Mouse (Mus musculus) small intestine, adult 2 months (tissue): ENCODE data around the gene Slc9a1. TPM values are rescaled to one million over a fixed set of nuclear protein-coding genes. Genes with fewer than 3 reads are reported as not detected.

Source experiments
- H3K27ac ChIP-seq: fragments of 200-500 bp; 2 replicates; pipeline ENCODE4 v1.5.1; 2012; ENCODE audit warnings: low read depth, low read length, control low read depth, inconsistent platforms; ENCODE audit not compliant: insufficient read depth
- H3K27me3 ChIP-seq: fragments of 200-500 bp; 2 replicates; pipeline ENCODE4 v1.6.1; 2012; ENCODE audit warnings: mild to moderate bottlenecking, moderate library complexity, low read length, inconsistent platforms; ENCODE audit not compliant: control insufficient read depth, insufficient read depth
- H3K36me3 ChIP-seq: fragments of 200-500 bp; 2 replicates; pipeline ENCODE4 v1.6.1; 2012; ENCODE audit warnings: mild to moderate bottlenecking, low read length, control low read depth, inconsistent platforms; ENCODE audit not compliant: control insufficient read depth, insufficient read depth
- H3K4me1 ChIP-seq: fragments of 200-500 bp; 2 replicates; pipeline ENCODE4 v1.6.1; 2012; ENCODE audit warnings: low read length, inconsistent platforms, mixed read lengths; ENCODE audit not compliant: control insufficient read depth, insufficient read depth, insufficient read length
- H3K4me3 ChIP-seq: fragments of 200-500 bp; 2 replicates; pipeline ENCODE4 v1.5.1; 2012; ENCODE audit warnings: low read depth, mild to moderate bottlenecking, control low read depth, inconsistent platforms, low read length, moderate library complexity
- CTCF ChIP-seq: fragments of 200-500 bp; IDR thresholded peaks from 2 replicates; pipeline ENCODE4 v1.5.1; 2012; ENCODE audit warnings: low read depth, mild to moderate bottlenecking, control low read depth, inconsistent platforms, low read length, moderate library complexity, mixed read lengths; ENCODE audit not compliant: insufficient replicate concordance, insufficient read length; ENCODE audit errors: extremely low read depth
- POLR2A ChIP-seq: fragments of 200-500 bp; IDR thresholded peaks from 2 replicates; pipeline ENCODE4 v1.6.1; 2012; ENCODE audit warnings: low read depth, mild to moderate bottlenecking, control low read depth, inconsistent platforms, low read length, moderate library complexity
- WGBS: fragments of 180-500 bp; shearing (Covaris S2); methylation state at CpG from one replicate; pipeline ENCODE4 v1.1.7; 2018; 5-methylcytosine and 5-hydroxymethylcytosine counted together
- polyA plus RNA-seq: library from polyadenylated mRNA; depleted of rRNA; stranded (reverse); fragments of >200 nt; gene quantifications from 2 replicates; pipeline ENCODE4 v1.2.3, GENCODE M21; 2012

Gene Slc9a1
- polyA plus RNA-seq, 1 experiment, result 46.3 TPM

DNA sequence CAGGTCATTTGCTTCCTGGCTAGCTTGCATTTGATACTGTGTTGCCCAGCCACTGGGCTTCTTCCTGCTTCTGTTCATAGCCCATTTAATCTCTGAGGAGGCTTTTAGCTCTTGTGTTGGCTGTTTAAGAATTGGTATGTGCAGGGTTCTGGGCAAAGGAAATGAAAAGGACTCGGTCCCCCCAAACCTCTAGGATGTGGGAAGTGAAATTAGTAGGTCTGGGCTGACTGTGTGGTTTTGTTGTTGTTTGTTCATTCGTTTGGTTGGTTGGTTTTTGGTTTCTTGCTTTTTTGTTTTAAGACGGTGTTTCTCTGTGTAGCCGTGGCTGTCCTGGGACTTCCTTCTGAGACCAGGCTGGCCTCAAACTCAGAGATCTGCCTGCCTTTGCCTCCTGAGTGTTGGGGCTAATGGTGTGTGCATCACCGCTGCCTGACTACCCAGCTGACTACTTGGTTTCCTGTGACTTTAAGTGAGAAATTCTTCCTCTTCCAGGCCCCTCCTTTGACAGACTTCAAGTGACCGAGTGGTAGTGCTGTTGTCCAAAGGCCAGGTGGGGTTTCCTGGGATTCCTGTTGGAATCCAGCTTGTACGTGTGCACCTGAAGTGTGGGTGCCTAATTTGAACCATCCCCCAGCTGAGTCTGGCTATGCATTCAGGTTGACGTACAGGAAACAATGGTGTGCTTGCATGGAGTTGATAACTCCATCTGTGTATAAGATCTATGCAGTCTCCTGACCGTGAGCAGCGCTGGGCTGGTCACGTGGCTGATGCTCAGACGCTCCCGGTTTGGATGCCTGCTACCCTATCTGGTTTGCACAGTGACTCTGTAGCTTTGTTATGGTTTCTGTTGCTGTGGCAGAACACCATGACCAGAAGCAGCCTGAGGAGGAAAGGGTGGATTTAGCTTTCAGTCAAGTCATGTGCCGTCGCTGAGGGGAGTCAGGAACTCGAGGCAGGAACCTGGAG, 43.4 kb downstream of the Slc9a1 start:
- no peaks in the 10 kb centered on the region for H3K27me3 ChIP-seq
- peaks cover 33% of the 10 kb centered on the region for H3K36me3 ChIP-seq
- H3K4me3 ChIP-seq, result no peak overlapping the region
- H3K27ac ChIP-seq, result no peak overlapping the region; the same call in 1 of the 2 replicates
- TF ChIP-seq CTCF, result no peak
- no peak for TF ChIP-seq POLR2A
- peaks cover 3% of the 10 kb centered on the region; the same call in 1 of the 2 replicates for H3K4me1 ChIP-seq
- 83% methylated on average over 16 of the region's 16 CpGs for WGBS

DNA sequence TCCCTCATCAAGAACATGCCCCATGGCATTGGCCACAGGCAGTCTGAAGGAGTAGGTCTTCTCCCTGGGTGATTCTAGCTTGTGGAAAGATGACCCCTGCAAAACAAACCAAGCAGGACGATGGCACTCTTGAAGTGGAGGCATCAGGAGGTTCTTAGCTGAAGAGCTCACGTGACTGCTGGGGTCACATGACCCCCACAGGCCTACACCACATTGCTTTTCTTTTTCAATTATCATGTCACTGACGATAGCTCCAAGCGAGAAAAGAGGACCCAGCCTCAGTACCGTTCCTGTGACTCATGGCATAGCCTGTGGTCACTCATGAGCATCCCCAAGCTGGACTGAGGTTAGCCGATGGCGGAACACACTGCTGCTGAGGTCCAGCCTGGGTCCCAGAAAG, 44.1 kb downstream of the Slc9a1 start:
- H3K27ac ChIP-seq, result no peak overlapping the region
- H3K4me1 ChIP-seq, result peaks cover 3% of the 10 kb centered on the region; the same call in 1 of the 2 replicates
- H3K4me3 ChIP-seq, result no peak overlapping the region
- 86% methylated on average over 7 of the region's 7 CpGs for WGBS
- TF ChIP-seq CTCF (no peak), POLR2A (no peak)
- peaks cover 38% of the 10 kb centered on the region for H3K36me3 ChIP-seq
- H3K27me3 ChIP-seq, result no peaks in the 10 kb centered on the region

DNA sequence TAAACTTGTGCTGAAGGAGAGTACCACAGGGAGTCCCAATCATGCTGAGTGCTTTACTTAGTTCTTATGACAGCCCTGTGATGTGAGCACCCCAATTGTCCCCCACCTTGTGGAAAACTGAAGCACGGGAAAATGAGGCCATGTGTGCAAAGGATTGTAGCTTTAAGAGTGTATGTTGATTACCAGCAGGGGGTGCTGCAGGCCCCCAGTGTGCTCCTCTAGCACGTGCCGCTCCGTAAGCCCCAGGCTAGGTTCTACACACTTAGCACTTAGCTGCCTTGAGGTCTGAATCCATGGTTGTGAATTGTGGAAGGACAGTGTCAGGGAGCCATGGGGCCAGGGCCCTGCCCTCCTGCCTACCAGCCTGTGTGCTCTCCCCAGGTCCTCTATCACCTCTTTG, 45.4 kb downstream of the Slc9a1 start:
- no peaks in the 10 kb centered on the region for H3K4me1 ChIP-seq
- 76% methylated on average over 4 of the region's 4 CpGs for WGBS
- H3K27me3 ChIP-seq, result no peaks in the 10 kb centered on the region
- H3K4me3 ChIP-seq, result no peak overlapping the region
- TF ChIP-seq CTCF, result no peak
- TF ChIP-seq POLR2A, result no peak
- H3K36me3 ChIP-seq, result peaks cover 45% of the 10 kb centered on the region
- no peak overlapping the region for H3K27ac ChIP-seq

DNA sequence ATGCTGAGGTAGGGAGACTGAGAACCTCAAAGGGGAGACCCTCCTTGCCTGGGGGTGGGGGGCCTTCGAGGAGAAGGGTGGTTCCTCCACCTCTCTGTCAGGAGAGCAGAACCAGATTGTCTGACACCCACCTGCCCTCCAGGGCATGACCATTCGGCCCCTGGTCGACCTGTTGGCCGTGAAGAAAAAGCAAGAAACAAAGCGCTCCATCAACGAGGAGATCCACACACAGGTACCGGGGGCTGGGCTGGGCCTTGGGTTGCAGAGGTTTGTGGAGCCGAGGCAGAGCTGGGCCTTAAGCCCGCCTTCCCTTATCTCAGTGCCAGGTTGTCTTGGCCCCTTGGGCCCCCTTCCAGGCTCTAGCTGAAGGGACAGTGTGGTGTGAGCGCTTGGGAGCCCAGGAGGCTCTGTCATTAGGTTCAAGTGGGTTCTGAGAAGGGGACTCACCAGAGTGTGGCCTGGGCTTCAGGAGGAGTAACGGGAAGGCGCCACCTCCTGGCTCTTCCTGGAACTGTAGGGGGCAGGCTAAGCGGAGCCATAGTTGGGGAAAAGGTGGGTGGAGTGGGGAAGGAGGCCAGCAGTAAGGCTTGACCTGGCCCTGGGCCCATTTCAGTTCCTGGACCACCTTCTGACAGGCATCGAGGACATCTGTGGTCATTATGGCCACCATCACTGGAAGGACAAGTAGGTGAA, 50.0 kb downstream of the Slc9a1 start:
- 67% methylated on average over 14 of the region's 14 CpGs for WGBS
- Histone ChIP-seq H3K27me3 (no peaks in the 10 kb centered on the region), H3K36me3 (peaks cover 62% of the 10 kb centered on the region)

DNA sequence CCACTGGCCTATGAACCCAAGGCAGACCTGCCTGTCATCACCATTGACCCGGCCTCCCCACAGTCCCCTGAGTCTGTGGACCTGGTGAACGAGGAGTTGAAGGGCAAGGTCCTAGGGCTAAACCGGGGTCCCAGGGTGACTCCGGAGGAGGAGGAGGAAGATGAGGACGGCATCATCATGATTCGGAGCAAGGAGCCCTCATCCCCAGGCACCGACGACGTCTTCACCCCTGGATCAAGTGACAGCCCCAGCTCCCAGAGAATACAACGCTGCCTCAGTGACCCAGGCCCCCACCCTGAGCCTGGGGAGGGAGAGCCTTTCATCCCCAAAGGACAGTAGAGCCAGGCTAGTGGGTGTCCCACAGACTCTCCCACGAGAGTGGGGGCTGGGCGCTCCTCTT, 52.5 kb downstream of the Slc9a1 start:
- Histone ChIP-seq H3K4me1 (no peaks in the 10 kb centered on the region), H3K27ac (no peak overlapping the region), H3K4me3 (no peak overlapping the region), H3K27me3 (no peaks in the 10 kb centered on the region), H3K36me3 (peaks cover 47% of the 10 kb centered on the region)
- no peak for TF ChIP-seq CTCF
- TF ChIP-seq POLR2A, result no peak
- WGBS, result 90% methylated on average over 12 of the region's 12 CpGs

More for the DNA sequence above, 50.0 kb downstream of the Slc9a1 start:
- H3K27ac ChIP-seq, result no peak overlapping the region
- no peaks in the 10 kb centered on the region for H3K4me1 ChIP-seq
- TF ChIP-seq CTCF (peak; percentile 83), POLR2A (no peak)
- no peak overlapping the region for H3K4me3 ChIP-seq

DNA sequence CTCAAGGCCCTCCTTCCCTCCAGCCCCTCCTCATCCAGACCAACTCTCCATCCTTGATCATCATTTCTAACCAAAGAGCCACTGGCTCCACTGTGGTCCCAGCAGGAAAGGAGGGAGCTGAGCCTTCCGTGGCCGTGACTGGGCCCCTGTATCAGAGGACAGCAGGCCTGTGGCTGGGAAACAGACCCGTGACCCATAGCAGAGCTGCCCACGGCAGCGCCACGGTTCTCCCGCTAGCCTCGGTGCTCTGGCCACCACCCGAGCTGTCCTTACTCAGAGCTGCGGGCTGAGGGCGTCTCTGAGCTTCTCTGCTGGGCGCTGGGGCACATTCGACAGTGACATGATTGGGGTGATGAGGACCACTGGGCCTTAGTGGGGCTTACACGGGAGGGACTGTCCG, 53.1 kb downstream of the Slc9a1 start:
- Histone ChIP-seq H3K36me3 (peaks cover 44% of the 10 kb centered on the region), H3K27ac (no peak overlapping the region), H3K4me3 (no peak overlapping the region), H3K4me1 (no peaks in the 10 kb centered on the region), H3K27me3 (no peaks in the 10 kb centered on the region)
- WGBS, result 84% methylated on average over 15 of the region's 15 CpGs
- no peak for TF ChIP-seq CTCF
- TF ChIP-seq POLR2A, result no peak

DNA sequence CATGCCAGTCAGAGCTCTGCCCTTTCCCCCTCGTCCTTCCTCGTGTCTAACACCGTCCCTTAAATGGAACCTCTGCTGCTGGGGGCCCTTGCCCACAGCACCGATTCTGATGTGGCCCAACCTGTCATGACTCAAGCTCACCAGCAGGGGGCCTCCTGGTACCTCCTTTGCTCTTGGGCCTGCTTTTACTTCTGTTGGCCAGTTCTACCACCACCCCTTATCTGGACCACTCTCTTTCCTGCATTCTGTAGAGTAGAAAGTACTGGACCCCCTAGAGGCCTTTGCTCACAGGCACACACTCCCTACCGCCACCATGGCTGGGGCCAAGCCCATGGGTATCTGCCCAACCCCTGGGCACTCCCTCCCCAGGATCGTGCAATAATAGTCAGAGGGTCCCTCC, 53.6 kb downstream of the Slc9a1 start:
- WGBS, result 49% methylated on average over 6 of the region's 6 CpGs
- TF ChIP-seq CTCF (peak; percentile 80; the same call in 1 of the 2 replicates), POLR2A (no peak)
- Histone ChIP-seq H3K36me3 (peaks cover 40% of the 10 kb centered on the region), H3K27ac (no peak overlapping the region), H3K27me3 (no peaks in the 10 kb centered on the region), H3K4me3 (no peak overlapping the region), H3K4me1 (no peaks in the 10 kb centered on the region)
